Comparison of ENCODE assay signal across 25 mouse cellular contexts in genomic region chr2:4344411-4344810, GRCm38 (mm10).
DNase-seq lines count a peak whose midpoint lies in the region; ATAC-seq lines count a peak whose summit lies in the region.
"Had no signal": no experiment of that assay in that cellular context is flagged by ENCODE, and none has a peak within 500 bp of the region (broad histone marks: within the 10 kb centered on the region; RNA-seq: fewer than 3 reads in every experiment).

No protein-coding gene starts in this region.

- H3K9me3 ChIP-seq in forebrain, embryonic 16.5 days (ENCODE audit: control insufficient read depth, low read length): no peaks in the 10 kb centered on the region
- H3K9me3 ChIP-seq in forebrain, embryonic 10.5 days: no peaks in the 10 kb centered on the region
- peaks cover 4% of the 10 kb centered on the region; the same call in 1 of the 2 replicates for H3K9me3 ChIP-seq in hindbrain, embryonic 10.5 days
- H3K9me3 ChIP-seq in hindbrain, embryonic 11.5 days (ENCODE audit: control insufficient read depth, low read length): no peaks in the 10 kb centered on the region
- no peaks in the 10 kb centered on the region for H3K9me3 ChIP-seq in embryonic facial prominence, embryonic 10.5 days
- no peaks in the 10 kb centered on the region for H3K9me3 ChIP-seq in liver, embryonic 12.5 days (replicated peaks)
- H3K9me3 ChIP-seq: embryonic facial prominence, embryonic 13.5 days; embryonic facial prominence, embryonic 15.5 days; forebrain, embryonic 13.5 days; forebrain, embryonic 15.5 days; G1E had no signal

- 0 out of 2 replicates have a peak, but pooled peaks have one; percentile 31 for ATAC-seq in forebrain, embryonic 16.5 days
- ATAC-seq in hindbrain, embryonic 11.5 days (ENCODE audit: low FRiP score): no peak
- no peak for ATAC-seq in liver, embryonic 12.5 days
- ATAC-seq: activated CD4-positive, CD25-positive, alpha-beta regulatory T cell, adult 4 months; CD4-positive, CD25-positive, alpha-beta regulatory T cell, adult 4 months; forebrain, embryonic 13.5 days; forebrain, embryonic 15.5 days; Patski had no signal

- no peaks in the 10 kb centered on the region for H3K36me3 ChIP-seq in forebrain, embryonic 16.5 days (ENCODE audit: control insufficient read depth, insufficient read depth)
- no peaks in the 10 kb centered on the region for H3K36me3 ChIP-seq in forebrain, embryonic 10.5 days (replicated peaks)
- no peaks in the 10 kb centered on the region for H3K36me3 ChIP-seq in hindbrain, embryonic 10.5 days
- H3K36me3 ChIP-seq in hindbrain, embryonic 11.5 days (ENCODE audit: control insufficient read depth, insufficient read depth, low read length): no peaks in the 10 kb centered on the region
- H3K36me3 ChIP-seq in embryonic facial prominence, embryonic 10.5 days (replicated peaks): peaks cover 20% of the 10 kb centered on the region
- no peaks in the 10 kb centered on the region for H3K36me3 ChIP-seq in liver, embryonic 12.5 days
- H3K36me3 ChIP-seq: embryonic facial prominence, embryonic 15.5 days; forebrain, embryonic 15.5 days; G1E had no signal

- WGBS in forebrain, embryonic 16.5 days: 80% methylated on average over 5 of the region's 5 CpGs
- 84% methylated on average over 5 of the region's 5 CpGs for WGBS in forebrain, embryonic 10.5 days
- WGBS in hindbrain, embryonic 10.5 days: 84% methylated on average over 5 of the region's 5 CpGs
- 86% methylated on average over 5 of the region's 5 CpGs for WGBS in hindbrain, embryonic 11.5 days
- 90% methylated on average over 5 of the region's 5 CpGs for WGBS in embryonic facial prominence, embryonic 10.5 days
- WGBS in liver, embryonic 12.5 days (ENCODE audit: insufficient replicate concordance): 64% methylated on average over 5 of the region's 5 CpGs

- no peak for DNase-seq in forebrain, embryonic 10.5 days (ENCODE audit: extremely low spot score, low spot score)
- DNase-seq in hindbrain, embryonic 10.5 days (ENCODE audit: low spot score): no peak
- no peak for DNase-seq in hindbrain, embryonic 11.5 days (ENCODE audit: low spot score)
- peak; percentile 17 for DNase-seq in R1 (ENCODE audit: low read depth, low spot score)
- no peak for DNase-seq in embryonic facial prominence, embryonic 10.5 days (ENCODE audit: low spot score)
- DNase-seq: adrenal gland, adult 8-10 months; adrenal gland, postnatal 25 days; B cell, adult 2 months; cerebellum, adult 11-12 months; cerebellum, adult 2 months; cerebellum, adult 9-10 months; cerebellum, postnatal 10 days; cerebellum, postnatal 25 days had no signal

- no peak overlapping the region for H3K9ac ChIP-seq in forebrain, embryonic 16.5 days (replicated peaks; ENCODE audit: low read depth, low read length)
- H3K9ac ChIP-seq in hindbrain, embryonic 11.5 days (ENCODE audit: low read depth, low read length): no peak overlapping the region
- H3K9ac ChIP-seq in liver, embryonic 12.5 days: no peak overlapping the region
- H3K9ac ChIP-seq: embryonic facial prominence, embryonic 13.5 days; embryonic facial prominence, embryonic 15.5 days; forebrain, embryonic 13.5 days; forebrain, embryonic 15.5 days had no signal

- H3K4me2 ChIP-seq in forebrain, embryonic 16.5 days (ENCODE audit: low read length): no peak overlapping the region
- H3K4me2 ChIP-seq in hindbrain, embryonic 11.5 days (replicated peaks; ENCODE audit: low read depth, low read length): no peak overlapping the region
- no peak overlapping the region for H3K4me2 ChIP-seq in liver, embryonic 12.5 days
- H3K4me2 ChIP-seq: embryonic facial prominence, embryonic 13.5 days; embryonic facial prominence, embryonic 15.5 days; forebrain, embryonic 13.5 days; forebrain, embryonic 15.5 days had no signal

- H3K4me3 ChIP-seq in forebrain, embryonic 16.5 days (replicated peaks; ENCODE audit: low read length): no peak overlapping the region
- H3K4me3 ChIP-seq in forebrain, embryonic 10.5 days: no peak overlapping the region
- H3K4me3 ChIP-seq in hindbrain, embryonic 10.5 days: no peak overlapping the region
- no peak overlapping the region for H3K4me3 ChIP-seq in hindbrain, embryonic 11.5 days (ENCODE audit: low read depth, low read length)
- H3K4me3 ChIP-seq in embryonic facial prominence, embryonic 10.5 days: no peak overlapping the region
- H3K4me3 ChIP-seq in liver, embryonic 12.5 days: no peak overlapping the region
- H3K4me3 ChIP-seq: embryonic facial prominence, embryonic 13.5 days; embryonic facial prominence, embryonic 15.5 days; erythroblast, embryonic 14.5 days; forebrain, embryonic 13.5 days; forebrain, embryonic 15.5 days had no signal

- H3K27me3 ChIP-seq in forebrain, embryonic 16.5 days (replicated peaks; ENCODE audit: control insufficient read depth, insufficient read depth, low read length): no peaks in the 10 kb centered on the region
- H3K27me3 ChIP-seq in forebrain, embryonic 10.5 days (ENCODE audit: poor library complexity, severe bottlenecking): no peaks in the 10 kb centered on the region
- no peaks in the 10 kb centered on the region for H3K27me3 ChIP-seq in hindbrain, embryonic 10.5 days (ENCODE audit: insufficient read depth, poor library complexity, severe bottlenecking)
- no peaks in the 10 kb centered on the region for H3K27me3 ChIP-seq in hindbrain, embryonic 11.5 days (ENCODE audit: control insufficient read depth, insufficient read depth, low read length)
- no peaks in the 10 kb centered on the region for H3K27me3 ChIP-seq in embryonic facial prominence, embryonic 10.5 days (replicated peaks; ENCODE audit: low read depth, poor library complexity, severe bottlenecking)
- H3K27me3 ChIP-seq in liver, embryonic 12.5 days (replicated peaks): peaks cover 3% of the 10 kb centered on the region; the same call in 1 of the 2 replicates
- H3K27me3 ChIP-seq: CH12.LX; embryonic facial prominence, embryonic 13.5 days; embryonic facial prominence, embryonic 15.5 days; forebrain, embryonic 13.5 days; forebrain, embryonic 15.5 days; Patski had no signal

- H3K27ac ChIP-seq in forebrain, embryonic 16.5 days (ENCODE audit: low read length): no peak overlapping the region
- H3K27ac ChIP-seq in forebrain, embryonic 10.5 days: no peak overlapping the region
- peak overlapping the region; percentile 8; the same call in 1 of the 2 replicates for H3K27ac ChIP-seq in hindbrain, embryonic 10.5 days
- no peak overlapping the region for H3K27ac ChIP-seq in hindbrain, embryonic 11.5 days (ENCODE audit: low read depth, low read length)
- 0 out of 2 replicates have a peak overlapping the region, but pooled peaks have one; percentile 14 for H3K27ac ChIP-seq in embryonic facial prominence, embryonic 10.5 days (replicated peaks)
- no peak overlapping the region for H3K27ac ChIP-seq in liver, embryonic 12.5 days
- H3K27ac ChIP-seq: embryonic facial prominence, embryonic 13.5 days; embryonic facial prominence, embryonic 15.5 days; forebrain, embryonic 13.5 days; forebrain, embryonic 15.5 days had no signal

- peaks cover 17% of the 10 kb centered on the region; the same call in 1 of the 2 replicates for H3K4me1 ChIP-seq in forebrain, embryonic 16.5 days (replicated peaks; ENCODE audit: control insufficient read depth, insufficient read depth, low read length)
- H3K4me1 ChIP-seq in forebrain, embryonic 10.5 days: peaks cover 54% of the 10 kb centered on the region
- peaks cover 37% of the 10 kb centered on the region for H3K4me1 ChIP-seq in hindbrain, embryonic 10.5 days (replicated peaks)
- H3K4me1 ChIP-seq in hindbrain, embryonic 11.5 days (replicated peaks; ENCODE audit: control insufficient read depth, insufficient read depth, low read length): no peaks in the 10 kb centered on the region
- peaks cover 65% of the 10 kb centered on the region for H3K4me1 ChIP-seq in embryonic facial prominence, embryonic 10.5 days
- H3K4me1 ChIP-seq in liver, embryonic 12.5 days: peaks cover 24% of the 10 kb centered on the region

Comparison
In these comparisons a context has a peak if more than half of its experiments do, and no peak if none do; other contexts are left out.
1. H3K27ac ChIP-seq: peak in hindbrain, embryonic 10.5 days (single experiment) and embryonic facial prominence, embryonic 10.5 days (single experiment); none in forebrain, embryonic 16.5 days (single experiment), forebrain, embryonic 10.5 days (single experiment), hindbrain, embryonic 11.5 days (single experiment) and liver, embryonic 12.5 days (single experiment).